Mouse (Mus musculus) hindbrain, embryonic 15.5 days (tissue): ENCODE results near the gene A530084C06Rik. TPM values are rescaled to one million over a fixed set of nuclear protein-coding genes. Genes with fewer than 3 reads are reported as not detected.
A peak's percentile ranks its signal among the peaks of the same experiment; 100 is the strongest.

ENCODE experiments used
- ATAC-seq: fragments of 200-750 bp; cut with Nextera tagmentation; 2 replicates; pipeline ENCODE4 v1.8.0; 2017; ENCODE audit warnings: low read depth, moderate number of reproducible peaks, moderate TSS enrichment; ENCODE audit not compliant: low FRiP score
- H3K27ac ChIP-seq: fragments of 300-500 bp; sonication (generic); replicated peaks from 2 replicates; pipeline ENCODE4 v1.5.1; 2015; ENCODE audit warnings: mild to moderate bottlenecking, inconsistent platforms
- H3K27me3 ChIP-seq: fragments of 300-500 bp; sonication (generic); 2 replicates; pipeline ENCODE4 v1.6.1; 2015; ENCODE audit warnings: control low read depth, inconsistent platforms
- H3K36me3 ChIP-seq: fragments of 300-500 bp; sonication (generic); 2 replicates; pipeline ENCODE4 v1.6.1; 2015; ENCODE audit warnings: control low read depth, inconsistent platforms
- H3K4me1 ChIP-seq: fragments of 300-500 bp; sonication (generic); replicated peaks from 2 replicates; pipeline ENCODE4 v1.6.1; 2015; ENCODE audit warnings: control low read depth, inconsistent platforms
- H3K4me2 ChIP-seq: fragments of 300-500 bp; sonication (generic); 2 replicates; pipeline ENCODE4 v1.6.1; 2015; ENCODE audit warnings: moderate library complexity, mild to moderate bottlenecking, inconsistent platforms
- H3K4me3 ChIP-seq: fragments of 300-500 bp; sonication (generic); 2 replicates; pipeline ENCODE4 v1.5.1; 2015; ENCODE audit warnings: mild to moderate bottlenecking, inconsistent platforms
- H3K9ac ChIP-seq: fragments of 300-500 bp; sonication (generic); 2 replicates; pipeline ENCODE4 v1.6.1; 2015; ENCODE audit warnings: inconsistent platforms
- H3K9me3 ChIP-seq: fragments of 300-500 bp; sonication (generic); 2 replicates; pipeline ENCODE4 v1.6.1; 2016; ENCODE audit warnings: control low read depth, inconsistent platforms
- WGBS: fragments of 180-500 bp; shearing (Covaris S2); methylation state at CpG from one replicate; pipeline ENCODE4 v1.1.7; 2015; 5-methylcytosine and 5-hydroxymethylcytosine counted together
- polyA plus RNA-seq: library from polyadenylated mRNA; unstranded; fragments of >200 nt; fragmentation: Nextera tagmentation; extraction: Ambion mirVana; gene quantifications from 2 replicates; pipeline ENCODE4 v1.2.1, GENCODE M21; 2015

The A530084C06Rik gene
- not detected in 2 replicates for polyA plus RNA-seq

GRCm38 (mm10) chr13:31558521-31559418 is at the start of gene A530084C06Rik:
Gene A530084C06Rik, minus strand, starts transcription at chr13:31559333.
- WGBS = under 1% methylated on average over 81 of the region's 88 CpGs
- peak within 1 kb of the TSS; percentile 47 for H3K4me3 ChIP-seq
- peak within 1 kb of the TSS; percentile 36 for H3K27ac ChIP-seq
- H3K4me1 ChIP-seq = peaks cover 30% of the 10 kb centered on the region
- peak within 1 kb of the TSS; percentile 42 for H3K9ac ChIP-seq
- no peaks in the 10 kb centered on the region for H3K36me3 ChIP-seq
- peak within 1 kb of the TSS; percentile 96 for H3K4me2 ChIP-seq
- no peaks in the 10 kb centered on the region for H3K9me3 ChIP-seq
- ATAC-seq = peak; percentile 55
- H3K27me3 ChIP-seq = peaks cover 88% of the 10 kb centered on the region

GRCm38 (mm10) chr13:31603964-31604363 is 44.8 kb upstream of the A530084C06Rik start:
- no peaks in the 10 kb centered on the region for H3K9me3 ChIP-seq
- ATAC-seq = no peak
- WGBS = 73% methylated on average over 6 of the region's 6 CpGs

DNA sequence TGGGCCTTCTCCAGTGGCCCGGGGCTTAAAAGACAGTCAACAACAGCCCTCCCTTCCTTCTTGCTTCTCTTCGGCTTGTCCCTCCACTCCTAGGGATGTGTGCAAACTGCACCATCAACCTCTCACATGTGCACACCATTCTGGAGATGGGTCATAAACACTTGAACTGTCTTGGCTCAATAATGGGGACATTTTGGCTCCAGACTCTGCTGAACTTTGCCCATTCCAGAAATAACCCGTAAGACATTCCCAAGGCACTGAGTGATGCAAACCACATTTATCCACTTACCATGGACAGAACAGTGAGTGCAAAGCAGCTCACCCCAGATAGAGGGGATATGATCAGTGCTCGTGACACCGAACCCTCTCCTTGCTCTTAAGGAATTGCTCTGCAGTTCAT is 40.4 kb upstream of the A530084C06Rik start:
- H3K4me2 ChIP-seq = no peak overlapping the region
- H3K27ac ChIP-seq = no peak overlapping the region
- no peak overlapping the region for H3K9ac ChIP-seq
- whole genome bisulfite sequencing = 89% methylated on average over 5 of the region's 5 CpGs
- H3K9me3 ChIP-seq = no peaks in the 10 kb centered on the region
- no peak overlapping the region for H3K4me3 ChIP-seq
- H3K36me3 ChIP-seq = no peaks in the 10 kb centered on the region
- H3K27me3 ChIP-seq = no peaks in the 10 kb centered on the region
- ATAC-seq = no peak
- H3K4me1 ChIP-seq = no peaks in the 10 kb centered on the region

More at GRCm38 (mm10) chr13:31603964-31604363, 44.8 kb upstream of the A530084C06Rik start:
- no peaks in the 10 kb centered on the region for H3K27me3 ChIP-seq
- H3K4me3 ChIP-seq = no peak overlapping the region
- H3K27ac ChIP-seq = no peak overlapping the region
- H3K9ac ChIP-seq = no peak overlapping the region
- no peaks in the 10 kb centered on the region for H3K36me3 ChIP-seq
- no peaks in the 10 kb centered on the region for H3K4me1 ChIP-seq
- H3K4me2 ChIP-seq = no peak overlapping the region

GRCm38 (mm10) chr13:31587341-31587740 is 28.2 kb upstream of the A530084C06Rik start:
- H3K9me3 ChIP-seq = no peaks in the 10 kb centered on the region
- H3K9ac ChIP-seq = no peak overlapping the region
- ATAC-seq = no peak
- H3K27ac ChIP-seq = no peak overlapping the region
- no peaks in the 10 kb centered on the region for H3K36me3 ChIP-seq
- H3K27me3 ChIP-seq = no peaks in the 10 kb centered on the region
- no peak overlapping the region for H3K4me2 ChIP-seq
- WGBS = 73% methylated on average over 5 of the region's 5 CpGs
- H3K4me3 ChIP-seq = no peak overlapping the region
- no peaks in the 10 kb centered on the region for H3K4me1 ChIP-seq

DNA sequence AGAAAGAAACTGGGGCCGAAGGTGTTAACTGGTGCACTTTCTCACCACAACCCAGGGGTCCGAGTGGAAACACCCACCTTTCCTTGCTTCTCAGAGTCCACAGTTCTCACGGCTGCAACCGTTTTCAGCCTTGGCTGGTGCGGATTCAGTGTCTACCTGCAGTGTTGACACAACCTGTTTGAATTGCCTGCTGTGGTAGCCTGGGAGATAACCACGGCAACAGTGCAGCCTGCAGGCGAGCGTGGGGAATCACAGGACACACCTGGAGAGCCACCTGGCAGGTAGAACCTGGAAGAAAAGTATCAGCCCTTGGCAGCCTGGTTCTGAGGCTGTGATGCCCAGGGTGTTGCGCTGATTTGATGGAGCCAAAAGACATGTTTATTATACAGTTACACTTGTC is 20.7 kb upstream of the A530084C06Rik start:
- ATAC-seq = no peak
- no peaks in the 10 kb centered on the region for H3K27me3 ChIP-seq

GRCm38 (mm10) chr13:31578389-31578788 is 19.3 kb upstream of the A530084C06Rik start:
- Histone ChIP-seq H3K4me1 (no peaks in the 10 kb centered on the region; the same call in 1 of the 2 replicates), H3K9ac (no peak overlapping the region), H3K4me3 (no peak overlapping the region), H3K4me2 (no peak overlapping the region), H3K27ac (no peak overlapping the region), H3K9me3 (no peaks in the 10 kb centered on the region), H3K36me3 (no peaks in the 10 kb centered on the region), H3K27me3 (no peaks in the 10 kb centered on the region)
- ATAC-seq = no peak
- 44% methylated on average over 10 of the region's 10 CpGs for WGBS

More for the DNA sequence above, 20.7 kb upstream of the A530084C06Rik start:
- no peaks in the 10 kb centered on the region; the same call in 1 of the 2 replicates for H3K4me1 ChIP-seq
- 69% methylated on average over 9 of the region's 9 CpGs for WGBS
- no peaks in the 10 kb centered on the region for H3K9me3 ChIP-seq
- H3K4me3 ChIP-seq = no peak overlapping the region
- no peaks in the 10 kb centered on the region for H3K36me3 ChIP-seq
- no peak overlapping the region for H3K4me2 ChIP-seq
- no peak overlapping the region for H3K9ac ChIP-seq
- H3K27ac ChIP-seq = no peak overlapping the region

GRCm38 (mm10) chr13:31577576-31577975 is 18.4 kb upstream of the A530084C06Rik start:
- 21% methylated on average over 6 of the region's 6 CpGs for WGBS
- no peaks in the 10 kb centered on the region; the same call in 1 of the 2 replicates for H3K4me1 ChIP-seq
- no peak overlapping the region for H3K4me2 ChIP-seq
- no peak overlapping the region for H3K4me3 ChIP-seq
- ATAC-seq = peak; percentile 51
- H3K9ac ChIP-seq = no peak overlapping the region
- H3K9me3 ChIP-seq = no peaks in the 10 kb centered on the region
- H3K36me3 ChIP-seq = no peaks in the 10 kb centered on the region
- no peak overlapping the region for H3K27ac ChIP-seq
- no peaks in the 10 kb centered on the region for H3K27me3 ChIP-seq

DNA sequence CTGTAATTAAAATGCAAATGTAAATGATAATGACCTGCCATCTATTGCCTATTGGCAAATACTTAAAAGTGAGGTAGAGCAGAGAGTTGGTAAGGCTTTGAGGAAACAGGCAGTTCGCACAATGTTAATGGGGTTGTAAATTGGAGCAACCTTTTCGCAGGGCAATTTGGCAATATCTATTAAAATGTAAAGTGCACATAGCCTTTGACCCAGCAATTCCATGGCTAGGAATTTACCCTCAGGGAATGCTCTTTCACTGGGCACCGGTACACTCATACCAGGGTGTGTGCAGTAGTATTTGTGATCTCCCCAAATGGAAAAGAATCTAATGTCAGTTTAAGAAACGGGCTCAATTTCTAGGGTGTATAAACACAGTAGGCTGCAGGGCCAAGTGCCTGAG is 17.6 kb upstream of the A530084C06Rik start:
- ATAC-seq = no peak
- WGBS = 58% methylated on average over 4 of the region's 4 CpGs
- no peak overlapping the region for H3K9ac ChIP-seq

DNA sequence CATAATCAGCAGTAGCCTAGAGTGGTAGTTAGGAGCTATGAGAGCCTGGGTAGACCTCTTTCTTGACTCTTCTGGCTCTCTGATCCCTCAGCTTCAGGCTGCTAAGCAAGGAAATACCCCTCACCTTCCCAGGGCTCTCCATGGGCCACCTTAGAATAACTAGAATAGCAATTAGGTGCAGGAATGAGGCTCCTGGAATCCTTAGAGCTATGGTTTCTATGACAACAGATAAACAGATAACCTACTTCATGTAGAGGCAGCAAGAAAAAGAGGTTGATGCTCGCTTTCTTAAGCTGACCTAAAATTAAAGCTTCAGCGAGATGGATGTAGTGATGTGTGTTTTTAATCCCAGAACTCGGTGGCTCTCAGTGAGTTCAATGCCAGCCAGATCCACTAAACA is 15.5 kb upstream of the A530084C06Rik start:
- 77% methylated on average over 3 of the region's 3 CpGs for WGBS

More for the DNA sequence above, 17.6 kb upstream of the A530084C06Rik start:
- Histone ChIP-seq H3K4me3 (no peak overlapping the region), H3K27ac (no peak overlapping the region), H3K9me3 (no peaks in the 10 kb centered on the region), H3K27me3 (no peaks in the 10 kb centered on the region), H3K4me1 (no peaks in the 10 kb centered on the region; the same call in 1 of the 2 replicates), H3K36me3 (no peaks in the 10 kb centered on the region), H3K4me2 (no peak overlapping the region)

DNA sequence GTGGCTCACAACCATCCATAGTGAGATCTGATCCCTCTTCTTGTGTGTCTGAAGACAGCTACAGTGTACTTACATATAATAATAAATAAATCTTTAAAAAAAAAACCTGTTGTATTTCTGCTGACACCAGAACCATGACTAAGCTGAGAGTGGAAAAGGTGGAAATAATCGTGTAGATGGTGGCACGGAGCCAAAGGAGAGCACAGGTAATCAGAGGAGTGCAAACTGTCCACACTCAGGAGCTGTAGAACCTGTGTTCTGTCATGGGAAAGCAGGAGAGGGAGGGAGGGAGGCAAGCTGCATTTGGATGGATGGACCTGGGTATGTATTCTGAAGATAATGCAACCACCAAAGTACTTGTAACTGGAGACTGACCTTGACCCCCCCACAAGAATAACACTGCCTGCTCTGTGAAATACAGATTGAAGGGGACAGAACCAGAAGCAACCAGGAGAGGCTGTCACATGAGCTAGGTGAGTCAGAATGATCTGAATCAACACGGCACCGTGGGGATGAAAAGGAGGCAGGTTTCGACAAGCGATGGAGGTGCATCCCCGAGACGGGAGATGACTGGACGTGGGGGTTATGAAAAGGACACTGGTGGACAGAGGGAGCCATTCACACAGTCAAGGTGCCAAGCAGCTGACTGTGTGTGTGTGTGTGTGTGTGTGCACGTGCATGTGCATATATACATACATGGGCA is 13.8 kb upstream of the A530084C06Rik start:
- no peaks in the 10 kb centered on the region for H3K27me3 ChIP-seq
- WGBS = 90% methylated on average over 10 of the region's 10 CpGs

More for the DNA sequence above, 15.5 kb upstream of the A530084C06Rik start:
- Histone ChIP-seq H3K27ac (no peak overlapping the region), H3K27me3 (no peaks in the 10 kb centered on the region), H3K36me3 (no peaks in the 10 kb centered on the region), H3K9ac (no peak overlapping the region), H3K4me2 (no peak overlapping the region), H3K4me3 (no peak overlapping the region), H3K4me1 (no peaks in the 10 kb centered on the region; the same call in 1 of the 2 replicates), H3K9me3 (no peaks in the 10 kb centered on the region)
- no peak for ATAC-seq

GRCm38 (mm10) chr13:31567617-31568294 is 8.6 kb upstream of the A530084C06Rik start:
- no peak overlapping the region for H3K27ac ChIP-seq
- H3K9ac ChIP-seq = no peak overlapping the region
- WGBS = 90% methylated on average over 6 of the region's 6 CpGs
- H3K4me2 ChIP-seq = no peak overlapping the region
- no peaks in the 10 kb centered on the region for H3K4me1 ChIP-seq
- ATAC-seq = no peak
- no peaks in the 10 kb centered on the region for H3K36me3 ChIP-seq
- H3K9me3 ChIP-seq = no peaks in the 10 kb centered on the region
- H3K27me3 ChIP-seq = peaks cover 20% of the 10 kb centered on the region
- H3K4me3 ChIP-seq = no peak overlapping the region

More for the DNA sequence above, 13.8 kb upstream of the A530084C06Rik start:
- no peaks in the 10 kb centered on the region for H3K36me3 ChIP-seq
- no peaks in the 10 kb centered on the region; the same call in 1 of the 2 replicates for H3K4me1 ChIP-seq
- H3K27ac ChIP-seq = no peak overlapping the region
- H3K9ac ChIP-seq = no peak overlapping the region
- no peaks in the 10 kb centered on the region for H3K9me3 ChIP-seq
- no peak overlapping the region for H3K4me3 ChIP-seq
- ATAC-seq = no peak
- H3K4me2 ChIP-seq = no peak overlapping the region
